Mouse (Mus musculus) retina, postnatal 7 days (tissue): ENCODE measurements around the gene Tmem151b.

Experiments used
- DNase-seq: peaks from one replicate; pipeline ENCODE4 v3.0.0-alpha.2; 2012; ENCODE audit warnings: low read depth, low spot score

Tmem151b gene

DNA sequence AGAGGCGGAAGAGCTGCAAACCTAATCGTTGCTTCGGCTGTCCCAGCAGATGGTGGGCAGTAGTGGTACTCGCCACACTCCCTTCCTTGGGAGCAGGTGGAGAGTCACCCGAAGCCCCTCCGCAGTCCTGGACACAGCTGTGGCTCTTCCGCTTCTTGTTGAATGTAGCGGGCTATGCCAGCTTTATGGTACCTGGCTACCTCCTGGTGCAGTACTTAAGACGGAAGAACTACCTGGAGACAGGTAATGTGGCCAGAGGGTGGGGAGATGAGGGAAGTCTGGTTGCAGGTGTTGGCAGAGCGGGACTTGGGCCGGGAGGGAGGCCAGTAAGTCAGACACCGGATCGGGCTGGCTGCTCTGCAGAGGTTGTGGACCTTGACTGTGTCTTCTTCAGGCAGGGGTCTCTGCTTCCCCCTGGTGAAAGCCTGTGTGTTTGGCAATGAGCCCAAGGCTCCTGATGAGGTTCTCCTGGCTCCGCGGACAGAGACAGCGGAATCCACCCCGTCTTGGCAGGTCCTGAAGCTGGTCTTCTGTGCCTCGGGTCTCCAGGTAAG lies 15.1 kb upstream of the Tmem151b start:
- no peak for DNase-seq

GRCm38 (mm10) chr17:45563655-45564530 lies 14.4 kb upstream of the Tmem151b start, which contains the start of gene Slc35b2:
TSS of gene Slc35b2 (plus strand) at chr17:45563874.
- peak; percentile 88 for DNase-seq

DNA sequence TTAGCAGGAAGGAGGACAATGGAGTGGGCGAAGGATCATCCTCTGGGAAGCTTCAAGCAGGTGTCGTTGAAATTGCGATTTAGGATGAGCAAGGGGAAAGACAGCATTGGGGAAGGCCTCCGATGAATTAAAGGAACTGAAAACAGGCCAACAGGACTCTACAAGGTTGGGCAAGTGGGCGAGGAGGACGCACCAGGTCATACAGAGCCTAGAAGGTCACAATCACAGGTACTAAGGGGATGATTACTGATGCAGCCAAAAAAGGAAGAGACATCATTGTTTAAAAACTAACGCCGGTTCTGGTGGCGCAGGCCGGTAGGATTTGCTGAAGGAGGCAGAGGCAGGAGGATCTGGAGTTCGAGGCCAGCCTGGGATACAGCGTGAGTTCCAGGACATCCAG lies 13.7 kb upstream of the Tmem151b start:
- DNase-seq: no peak

DNA sequence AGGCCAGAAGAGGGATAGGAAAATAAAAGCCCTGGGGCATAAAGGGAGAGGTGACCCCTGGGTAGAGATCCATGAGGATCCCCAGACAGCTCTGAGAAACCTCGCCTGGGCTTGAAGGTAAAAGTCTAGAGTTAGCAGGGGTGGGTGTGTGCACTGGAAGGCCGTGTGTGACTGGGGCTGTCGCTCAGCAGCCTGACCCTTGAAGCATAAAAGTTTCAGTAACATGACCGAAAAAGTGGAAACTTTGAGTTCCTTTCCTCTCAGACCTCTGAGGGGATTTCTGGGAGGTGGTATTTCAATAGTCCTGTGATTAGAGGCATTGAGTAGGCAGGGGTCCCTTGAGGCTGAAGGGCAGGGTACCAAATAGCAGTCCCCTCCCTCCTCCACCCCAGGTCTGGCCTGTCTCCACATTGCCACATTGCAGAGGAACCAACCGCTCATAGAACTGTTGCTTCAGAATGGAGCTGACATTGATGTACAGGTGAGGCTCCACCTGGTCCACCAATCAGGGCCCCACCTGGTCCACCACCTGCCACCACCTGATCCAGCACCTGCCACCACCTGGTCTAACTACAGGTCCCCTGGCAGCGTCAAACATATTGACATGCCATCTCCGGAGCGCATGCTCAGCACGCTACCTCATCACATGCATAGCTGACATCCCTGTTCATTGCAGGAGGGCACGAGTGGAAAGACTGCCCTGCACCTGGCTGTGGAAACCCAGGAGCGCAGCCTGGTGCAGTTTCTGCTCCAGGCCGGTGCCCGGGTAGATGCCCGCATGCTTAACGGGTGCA lies 10.5 kb upstream of the Tmem151b start:
- no peak for DNase-seq

GRCm38 (mm10) chr17:45557998-45558862 lies 8.8 kb upstream of the Tmem151b start:
- no peak for DNase-seq

- DNase-seq: no peak
These were observed 7.9 kb upstream of the Tmem151b start for GRCm38 (mm10) chr17:45557246-45557824.

DNA sequence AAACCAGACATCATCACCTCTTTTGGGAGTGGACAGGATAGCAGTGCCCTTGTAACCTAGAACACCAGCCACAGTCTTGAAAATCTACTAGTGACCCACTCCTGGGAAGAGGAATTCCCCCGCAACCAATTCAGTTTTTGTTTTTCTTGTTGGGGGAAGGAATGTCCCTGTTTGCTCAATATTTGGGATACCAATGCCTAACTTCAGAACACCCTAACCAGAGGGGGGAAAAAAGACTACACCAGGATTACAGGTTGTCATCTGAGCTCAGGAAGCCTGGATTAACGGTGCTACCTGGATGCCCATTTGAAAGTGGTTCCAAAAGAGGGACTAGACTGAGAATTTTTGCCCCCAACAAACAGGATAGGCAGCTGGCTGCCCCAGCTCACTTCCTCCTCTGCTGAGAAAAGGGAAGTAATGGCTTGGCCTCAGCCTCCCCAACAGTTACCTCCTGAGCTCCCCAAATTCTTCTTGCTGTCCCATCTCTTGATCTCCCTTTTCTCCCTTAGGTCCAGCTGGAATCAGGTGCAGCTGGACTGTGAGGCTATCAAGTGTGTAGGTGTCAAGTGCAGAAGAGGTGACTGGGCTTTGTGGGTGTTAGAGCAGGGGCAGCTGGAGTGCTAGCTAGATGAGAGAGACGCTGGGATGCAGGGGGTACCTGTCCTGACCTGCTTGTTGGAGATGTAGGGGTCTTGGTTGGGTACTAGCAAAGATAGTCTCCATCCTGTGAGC lies 7.2 kb upstream of the Tmem151b start:
- no peak for DNase-seq

- DNase-seq: no peak
These were observed 6.6 kb upstream of the Tmem151b start for GRCm38 (mm10) chr17:45556107-45556489.

GRCm38 (mm10) chr17:45555452-45556106 lies 6.1 kb upstream of the Tmem151b start, which contains the start of gene Nfkbie:
TSS of gene Nfkbie (plus strand) at chr17:45555703.
- DNase-seq: peak; percentile 81

- DNase-seq: no peak
These were observed 4.9 kb upstream of the Tmem151b start for GRCm38 (mm10) chr17:45554420-45554819.

DNA sequence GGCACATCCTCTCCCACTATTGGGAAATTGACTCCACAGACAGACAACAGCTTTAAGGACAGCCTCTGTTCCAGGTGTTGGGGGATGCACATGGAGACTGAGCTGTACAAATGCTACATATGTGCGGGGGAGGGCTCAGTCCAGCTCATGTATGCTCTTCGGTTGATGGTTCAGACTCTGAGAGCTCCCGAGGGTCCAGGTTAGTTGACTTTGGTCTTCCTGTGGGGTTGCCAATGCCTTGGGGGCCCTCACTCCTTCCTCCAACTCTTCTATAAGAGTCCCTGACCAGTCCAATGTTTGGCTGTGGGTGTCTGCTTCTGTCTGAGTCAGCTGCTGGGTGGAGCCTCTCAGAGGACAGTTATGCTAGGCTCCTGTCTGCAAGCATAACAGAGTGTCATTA lies 3.6 kb upstream of the Tmem151b start:
- DNase-seq: no peak

GRCm38 (mm10) chr17:45551816-45552451 lies 2.5 kb upstream of the Tmem151b start:
- DNase-seq: no peak

- no peak for DNase-seq
These were observed 1.8 kb upstream of the Tmem151b start for GRCm38 (mm10) chr17:45551249-45551796.

- DNase-seq: no peak
These were observed 776 bp upstream of the Tmem151b start for GRCm38 (mm10) chr17:45550253-45550652.

- no peak for DNase-seq
These were observed 650 bp downstream of the Tmem151b start for GRCm38 (mm10) chr17:45548541-45549512.

DNA sequence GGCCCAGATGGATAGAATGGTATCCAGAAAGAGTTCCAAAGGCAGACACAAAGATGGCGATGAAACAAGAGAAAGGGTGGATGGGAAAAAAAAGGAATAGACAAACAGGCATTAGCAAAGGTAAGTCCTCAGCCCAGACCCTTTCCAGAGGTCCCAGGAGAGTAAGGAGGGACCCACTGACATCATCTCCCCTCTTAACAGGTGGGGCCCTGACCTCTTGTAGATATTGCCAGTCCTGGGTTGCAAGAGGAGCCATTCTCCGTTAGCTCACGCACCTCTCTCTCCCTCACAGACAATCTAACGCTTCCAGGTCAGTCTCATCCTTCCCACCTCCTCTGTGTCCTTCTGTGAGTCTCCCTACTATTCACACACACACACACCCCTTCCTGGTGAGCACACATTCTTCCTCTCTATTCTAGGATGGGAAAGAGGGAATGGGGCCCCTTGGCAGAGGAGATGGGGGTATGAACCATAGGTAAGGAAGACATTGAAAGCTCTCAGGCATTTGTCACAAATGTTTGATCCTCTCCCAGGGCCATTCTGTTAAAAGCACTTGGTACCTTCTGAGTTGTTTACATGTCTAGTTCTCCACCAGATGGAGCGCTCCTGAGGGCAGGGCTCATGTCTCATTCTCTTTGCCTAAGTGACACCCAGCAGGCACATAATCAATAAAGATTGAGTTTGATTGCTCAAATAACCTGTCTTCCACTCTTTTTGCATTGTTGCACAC lies 1.9 kb downstream of the Tmem151b start:
- no peak for DNase-seq

GRCm38 (mm10) chr17:45546941-45547340 lies 2.5 kb downstream of the Tmem151b start:
- DNase-seq: no peak
